Mouse (Mus musculus) forebrain, embryonic 13.5 days (tissue): ENCODE results near the gene Man1c1. TPM values are rescaled to one million over a fixed set of nuclear protein-coding genes. Genes with fewer than 3 reads are reported as not detected.

Experiments used
- ATAC-seq: fragments of 200-750 bp; cut with Nextera tagmentation; 2 replicates; pipeline ENCODE4 v1.8.0; 2017
- H3K27ac ChIP-seq: fragments of 300-500 bp; sonication (generic); 2 replicates; pipeline ENCODE4 v1.5.1; 2015; ENCODE audit warnings: inconsistent platforms, mild to moderate bottlenecking, moderate library complexity
- H3K27me3 ChIP-seq: fragments of 300-500 bp; sonication (generic); 2 replicates; pipeline ENCODE4 v1.6.1; 2015; ENCODE audit warnings: mild to moderate bottlenecking, inconsistent platforms
- H3K36me3 ChIP-seq: fragments of 300-500 bp; sonication (generic); 2 replicates; pipeline ENCODE4 v1.6.1; 2015; ENCODE audit warnings: mild to moderate bottlenecking, inconsistent platforms; ENCODE audit not compliant: poor library complexity, severe bottlenecking
- H3K4me1 ChIP-seq: fragments of 300-500 bp; sonication (generic); 2 replicates; pipeline ENCODE4 v1.6.1; 2015; ENCODE audit warnings: inconsistent platforms
- H3K4me2 ChIP-seq: fragments of 300-500 bp; sonication (generic); 2 replicates; pipeline ENCODE4 v1.6.1; 2015; ENCODE audit warnings: inconsistent platforms, mild to moderate bottlenecking, moderate library complexity
- H3K4me3 ChIP-seq: fragments of 300-500 bp; sonication (generic); 2 replicates; pipeline ENCODE4 v1.5.1; 2015; ENCODE audit warnings: mild to moderate bottlenecking, inconsistent platforms
- H3K9ac ChIP-seq: fragments of 300-500 bp; sonication (generic); 2 replicates; pipeline ENCODE4 v1.6.1; 2015; ENCODE audit warnings: mild to moderate bottlenecking, inconsistent platforms
- H3K9me3 ChIP-seq: fragments of 300-500 bp; sonication (generic); replicated peaks from 2 replicates; pipeline ENCODE4 v1.6.1; 2016; ENCODE audit warnings: inconsistent platforms
- WGBS: fragments of 180-500 bp; shearing (Covaris S2); methylation state at CpG from one replicate; pipeline ENCODE4 v1.1.7; 2015; 5-methylcytosine and 5-hydroxymethylcytosine counted together
- polyA plus RNA-seq: library from polyadenylated mRNA; unstranded; fragments of >200 nt; fragmentation: Nextera tagmentation; extraction: Ambion mirVana; gene quantifications from 2 replicates; pipeline ENCODE4 v1.2.1, GENCODE M21; 2015

The Man1c1 gene
- 1.6 TPM in 2 replicates for polyA plus RNA-seq

GRCm38 (mm10) chr4:134703835-134704546 lies at the start of gene Man1c1:
TSS of gene Man1c1 (minus strand) at chr4:134704290.
- WGBS: under 1% methylated on average over 48 of the region's 81 CpGs
- Histone ChIP-seq H3K4me3 (peak within 1 kb of the TSS; percentile 60), H3K9me3 (no peaks in the 10 kb centered on the region), H3K9ac (peak within 1 kb of the TSS; percentile 70), H3K27ac (peak within 1 kb of the TSS; percentile 49; the same call in 1 of the 2 replicates), H3K4me2 (peak within 1 kb of the TSS; percentile 99), H3K4me1 (peaks cover 31% of the 10 kb centered on the region), H3K27me3 (peaks cover 37% of the 10 kb centered on the region), H3K36me3 (no peaks in the 10 kb centered on the region)
- peak; percentile 97 for ATAC-seq

DNA sequence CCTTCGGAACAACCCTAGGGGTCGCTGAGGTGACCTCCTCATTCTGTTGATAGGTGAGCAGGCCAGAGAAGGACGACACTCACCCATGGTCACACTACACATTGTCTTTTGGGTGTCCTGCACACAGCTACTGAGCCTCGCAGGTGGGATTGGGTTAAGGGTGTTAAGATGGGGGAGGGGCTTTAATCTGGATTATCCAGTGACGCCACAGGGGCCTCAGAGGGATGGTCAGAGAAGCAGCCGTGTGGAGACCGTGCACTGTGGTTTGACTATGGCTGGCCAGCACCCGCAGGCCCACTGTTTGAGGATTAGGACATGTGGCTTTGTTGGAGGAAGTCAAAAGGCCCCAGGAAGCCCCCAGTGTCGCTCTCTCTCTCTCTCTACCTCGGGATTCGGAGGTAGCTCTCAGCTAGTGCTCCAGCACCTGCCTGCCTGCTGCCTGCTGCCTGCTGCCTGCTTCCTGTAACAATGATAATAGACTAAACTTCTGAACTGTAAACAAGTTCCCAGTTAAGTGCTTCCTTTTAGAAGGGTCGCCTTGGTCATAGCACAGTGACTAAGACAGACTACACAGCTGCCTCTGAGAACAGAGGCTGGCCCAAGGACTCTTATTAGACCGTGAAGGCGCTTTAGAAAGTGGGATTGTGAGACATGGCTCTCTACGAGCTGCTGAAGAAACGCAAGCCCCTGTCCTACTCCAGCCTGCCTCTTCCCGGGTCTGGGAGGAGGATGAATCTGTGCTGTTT lies 49.6 kb upstream of the Man1c1 start:
- no peaks in the 10 kb centered on the region for H3K9me3 ChIP-seq
- H3K27ac ChIP-seq: no peak overlapping the region
- no peak overlapping the region for H3K4me3 ChIP-seq
- no peak overlapping the region for H3K9ac ChIP-seq
- H3K4me2 ChIP-seq: no peak overlapping the region
- no peaks in the 10 kb centered on the region for H3K36me3 ChIP-seq
- peaks cover 27% of the 10 kb centered on the region for H3K4me1 ChIP-seq
- ATAC-seq: no peak
- 25% methylated on average over 17 of the region's 17 CpGs for WGBS
- H3K27me3 ChIP-seq: no peaks in the 10 kb centered on the region

DNA sequence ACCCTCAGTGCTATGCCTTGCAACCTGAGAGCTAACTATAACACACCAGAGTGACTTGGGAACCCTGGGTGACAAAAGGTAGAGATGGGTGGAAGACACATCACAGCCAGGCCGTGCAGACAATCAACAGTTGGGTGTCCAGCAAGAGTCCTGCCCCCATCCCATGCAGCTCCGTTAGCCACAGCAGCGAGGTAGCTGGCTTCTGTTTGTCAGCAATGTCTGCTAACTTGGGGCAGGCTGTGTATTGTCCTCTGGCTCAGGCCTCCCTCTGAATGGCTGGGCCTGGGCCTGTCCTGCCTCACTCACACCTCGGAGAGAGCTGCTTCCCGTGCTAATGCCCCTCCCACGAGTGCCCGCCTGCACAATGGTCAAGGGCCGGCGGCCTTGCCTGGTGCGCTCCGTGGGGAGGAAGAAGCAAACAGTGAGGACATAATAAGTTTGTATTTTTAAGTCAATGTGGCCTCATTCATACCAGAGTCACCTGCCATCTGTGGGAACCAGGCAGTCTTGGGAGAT lies 48.9 kb upstream of the Man1c1 start:
- ATAC-seq: no peak
- H3K4me1 ChIP-seq: peaks cover 27% of the 10 kb centered on the region
- no peaks in the 10 kb centered on the region for H3K36me3 ChIP-seq
- H3K4me2 ChIP-seq: no peak overlapping the region
- H3K27me3 ChIP-seq: no peaks in the 10 kb centered on the region
- no peak overlapping the region for H3K9ac ChIP-seq
- no peak overlapping the region for H3K27ac ChIP-seq
- 42% methylated on average over 11 of the region's 11 CpGs for WGBS
- H3K9me3 ChIP-seq: no peaks in the 10 kb centered on the region
- H3K4me3 ChIP-seq: no peak overlapping the region

- Histone ChIP-seq H3K9ac (no peak overlapping the region), H3K4me2 (no peak overlapping the region), H3K4me1 (peaks cover 27% of the 10 kb centered on the region), H3K36me3 (no peaks in the 10 kb centered on the region), H3K27me3 (no peaks in the 10 kb centered on the region), H3K9me3 (no peaks in the 10 kb centered on the region), H3K4me3 (no peak overlapping the region), H3K27ac (no peak overlapping the region)
- whole genome bisulfite sequencing: 87% methylated on average over 18 of the region's 18 CpGs
- no peak for ATAC-seq
Measured at GRCm38 (mm10) chr4:134751682-134752380, 47.7 kb upstream of the Man1c1 start.

DNA sequence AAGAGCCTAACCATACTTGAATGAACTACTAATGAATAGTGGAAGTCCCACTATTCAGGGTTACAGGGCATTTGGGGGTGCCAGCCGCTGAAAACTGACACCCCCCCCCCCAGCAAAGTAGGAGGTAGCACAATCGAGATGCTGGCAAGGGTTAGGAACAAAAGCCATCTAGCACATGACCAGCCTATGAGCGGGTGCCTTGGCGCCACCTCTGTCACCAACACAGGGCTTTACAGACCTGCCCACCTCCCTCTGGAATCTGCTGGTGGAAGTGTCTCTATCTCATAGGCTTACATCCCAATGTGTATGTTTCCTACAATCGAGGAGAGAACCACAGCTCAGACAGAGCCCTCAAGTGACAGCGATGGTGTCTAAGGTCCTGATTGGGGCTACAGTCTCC lies 46.7 kb upstream of the Man1c1 start:
- Histone ChIP-seq H3K4me1 (peaks cover 27% of the 10 kb centered on the region), H3K4me3 (no peak overlapping the region), H3K27ac (no peak overlapping the region), H3K4me2 (no peak overlapping the region), H3K9ac (no peak overlapping the region), H3K36me3 (no peaks in the 10 kb centered on the region), H3K9me3 (no peaks in the 10 kb centered on the region), H3K27me3 (no peaks in the 10 kb centered on the region)
- WGBS: 82% methylated on average over 6 of the region's 6 CpGs
- no peak for ATAC-seq

DNA sequence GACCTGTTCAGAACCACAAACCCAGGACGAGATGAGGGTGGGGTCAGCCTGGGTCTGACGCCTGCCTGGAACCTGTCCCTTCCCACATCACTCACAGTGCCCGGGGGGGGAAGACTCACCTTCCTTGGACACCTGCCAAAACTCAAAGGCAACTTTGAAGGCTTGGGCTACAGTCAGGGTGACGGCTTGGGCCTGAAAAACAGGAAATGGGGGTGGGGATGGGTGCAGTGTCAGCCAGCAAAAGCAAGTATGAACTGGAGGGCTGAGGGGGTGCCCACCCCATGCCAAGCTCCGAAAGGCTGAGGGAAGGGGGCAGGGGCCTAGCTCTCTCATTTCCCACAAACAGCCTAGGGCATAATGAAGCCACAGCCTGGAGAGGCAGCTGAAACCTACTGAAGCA lies 46.2 kb upstream of the Man1c1 start:
- Histone ChIP-seq H3K4me1 (peaks cover 25% of the 10 kb centered on the region), H3K4me3 (no peak overlapping the region), H3K27me3 (no peaks in the 10 kb centered on the region), H3K9me3 (no peaks in the 10 kb centered on the region), H3K27ac (no peak overlapping the region), H3K4me2 (no peak overlapping the region), H3K36me3 (no peaks in the 10 kb centered on the region), H3K9ac (no peak overlapping the region)
- no peak for ATAC-seq
- 89% methylated on average over 5 of the region's 5 CpGs for WGBS

- Histone ChIP-seq H3K4me1 (peaks cover 20% of the 10 kb centered on the region), H3K27ac (no peak overlapping the region), H3K9me3 (no peaks in the 10 kb centered on the region), H3K36me3 (no peaks in the 10 kb centered on the region), H3K4me2 (no peak overlapping the region), H3K27me3 (no peaks in the 10 kb centered on the region), H3K4me3 (no peak overlapping the region), H3K9ac (no peak overlapping the region)
- ATAC-seq: no peak
- 69% methylated on average over 21 of the region's 21 CpGs for WGBS
Measured at GRCm38 (mm10) chr4:134749301-134750030, 45.4 kb upstream of the Man1c1 start.

GRCm38 (mm10) chr4:134745900-134746661 lies 42.0 kb upstream of the Man1c1 start:
- Histone ChIP-seq H3K4me3 (no peak overlapping the region), H3K9ac (no peak overlapping the region; the same call in 1 of the 2 replicates), H3K27me3 (no peaks in the 10 kb centered on the region), H3K4me1 (peaks cover 14% of the 10 kb centered on the region), H3K9me3 (no peaks in the 10 kb centered on the region), H3K36me3 (no peaks in the 10 kb centered on the region), H3K27ac (no peak overlapping the region), H3K4me2 (no peak overlapping the region)
- 82% methylated on average over 16 of the region's 16 CpGs for WGBS
- no peak for ATAC-seq

DNA sequence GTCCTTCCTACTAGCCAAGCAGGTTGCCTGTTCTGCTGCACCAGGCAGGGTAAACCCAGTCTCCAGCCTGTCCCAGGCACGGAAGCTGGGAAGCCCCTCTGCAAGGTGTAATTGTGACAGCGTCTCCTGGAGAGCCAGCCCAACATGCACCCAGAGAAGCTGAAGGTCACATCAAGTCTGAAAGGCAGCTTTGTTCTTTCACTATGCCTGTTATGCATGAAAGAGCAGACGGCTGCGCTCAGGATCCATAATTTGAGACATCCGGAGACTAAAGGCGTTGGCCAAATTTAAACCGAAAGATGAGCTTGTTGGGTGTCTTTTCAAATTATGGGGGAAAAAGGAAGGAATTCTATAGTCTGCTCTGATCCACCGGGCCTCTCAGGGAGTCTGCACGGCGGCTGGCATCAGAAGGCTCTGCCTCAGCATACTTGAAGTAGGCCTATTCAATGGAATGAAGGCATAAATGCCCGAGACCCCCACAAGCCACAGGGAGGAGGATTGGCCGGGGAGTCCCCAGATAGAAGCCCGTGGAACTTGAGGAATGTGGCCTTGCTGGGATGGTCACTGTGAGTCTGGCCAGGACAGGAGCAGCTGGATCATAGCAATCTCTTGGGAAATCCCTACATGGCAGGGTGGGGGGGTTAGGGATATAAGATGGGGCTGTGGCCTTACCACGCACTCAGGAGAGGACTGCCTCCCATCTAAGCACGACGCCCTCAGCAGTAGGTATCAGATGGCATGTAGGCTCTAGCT lies 40.0 kb upstream of the Man1c1 start:
- no peak for ATAC-seq
- 66% methylated on average over 16 of the region's 16 CpGs for WGBS

DNA sequence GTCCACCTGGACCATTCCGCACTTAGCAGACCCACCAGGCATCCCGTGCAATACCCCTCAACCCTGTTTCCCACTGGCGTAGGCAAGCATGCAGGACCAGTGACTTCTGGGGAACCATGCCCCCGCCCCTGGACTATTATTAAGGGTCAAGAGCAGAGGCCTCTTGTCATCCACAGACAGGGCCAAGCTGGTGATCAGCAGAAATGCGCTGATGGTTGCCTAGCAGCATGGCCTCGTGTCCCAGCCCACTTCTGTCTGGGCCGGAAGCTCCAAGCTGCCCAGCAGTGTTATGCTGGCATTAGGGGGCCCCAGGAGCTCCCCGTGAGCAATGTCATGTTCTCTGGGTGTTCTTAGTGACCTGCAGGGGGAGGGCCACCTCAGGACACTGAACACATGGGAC lies 37.9 kb upstream of the Man1c1 start:
- Histone ChIP-seq H3K36me3 (no peaks in the 10 kb centered on the region), H3K27ac (no peak overlapping the region), H3K4me1 (peaks cover 15% of the 10 kb centered on the region), H3K4me3 (no peak overlapping the region), H3K27me3 (peaks cover 6% of the 10 kb centered on the region; the same call in 1 of the 2 replicates), H3K4me2 (no peak overlapping the region), H3K9ac (no peak overlapping the region), H3K9me3 (no peaks in the 10 kb centered on the region)
- 83% methylated on average over 8 of the region's 8 CpGs for WGBS
- no peak for ATAC-seq

More for the DNA sequence above, 40.0 kb upstream of the Man1c1 start:
- Histone ChIP-seq H3K36me3 (no peaks in the 10 kb centered on the region), H3K27ac (no peak overlapping the region), H3K27me3 (no peaks in the 10 kb centered on the region), H3K4me3 (no peak overlapping the region), H3K4me2 (no peak overlapping the region), H3K9me3 (no peaks in the 10 kb centered on the region), H3K9ac (no peak overlapping the region), H3K4me1 (peaks cover 5% of the 10 kb centered on the region; the same call in 1 of the 2 replicates)
